Mouse (Mus musculus) stomach, postnatal 0 days (tissue): ENCODE measurements around the gene Kpnb1.

Experiments
- CTCF ChIP-seq: IDR thresholded peaks from 2 replicates; pipeline ENCODE4 v1.5.1; 2016; ENCODE audit warnings: antibody characterized with exemption, low read depth, mild to moderate bottlenecking, moderate library complexity
- EP300 ChIP-seq: optimal IDR thresholded peaks from 2 replicates; pipeline ENCODE3; 2016; ENCODE audit warnings: antibody characterized with exemption

GRCm38 (mm10) chr11:97190992-97191391, 3.3 kb upstream of the Kpnb1 start:
- TF ChIP-seq CTCF, result no peak
- no peak for TF ChIP-seq EP300
